Comparison of ENCODE assay signal across 43 mouse cellular contexts in genomic region chr10:99095114-99095513, GRCm38 (mm10). TPM values are rescaled to one million over a fixed set of nuclear protein-coding genes. Genes with fewer than 3 reads are reported as not detected.
DNase-seq lines count a peak whose midpoint lies in the region; ATAC-seq and TF ChIP-seq lines count a peak whose summit lies in the region.
"Had no signal": no experiment of that assay in that cellular context is flagged by ENCODE, and none has a peak within 500 bp of the region (broad histone marks: within the 10 kb centered on the region; RNA-seq: fewer than 3 reads in every experiment).

No protein-coding gene starts in this region.

- peak; percentile 49 for DNase-seq in kidney, postnatal 0 days (ENCODE audit: low spot score)
- DNase-seq in kidney, postnatal 36 days = no peak
- peak; percentile 58 for DNase-seq in MEL (ENCODE audit: low read depth, low spot score)
- peak; percentile 46 for DNase-seq in embryo, embryonic 11 days
- DNase-seq in mesoderm, embryonic 11.5 days (ENCODE audit: low read depth, low spot score) = peak; percentile 47
- DNase-seq in ovary, postnatal 14 days (ENCODE audit: low spot score) = no peak
- DNase-seq in MN1 (ENCODE audit: low spot score) = no peak
- DNase-seq: adrenal gland, adult 2 months; adrenal gland, postnatal 36 days; cerebellum, adult 18-20 months; cerebellum, postnatal 14 days; gastrocnemius, postnatal 25 days; heart, adult 18-20 months; heart, postnatal 10 days; kidney, adult 18-20 months; kidney, postnatal 4 days; liver; lung, adult 2 months; lung, postnatal 14 days; thymus, adult 18-20 months; thymus, postnatal 36 days had no signal

- no peak for TF ChIP-seq CTCF in kidney, postnatal 0 days (IDR thresholded peaks at IDR 0.05; ENCODE audit: low read depth)
- TF ChIP-seq CTCF in MEL (IDR thresholded peaks at IDR 0.05 in 2 of 3, conservative IDR thresholded peaks at IDR 0.05 in 1 of 3; ENCODE audit: control insufficient read depth in 1 of 3, insufficient read depth in 1 of 3, low read depth in 2 of 3, low read length in 3 of 3, poor library complexity in 1 of 3, severe bottlenecking in 1 of 3) = no peak

- no peak for TF ChIP-seq EP300 in MEL (IDR thresholded peaks at IDR 0.05; ENCODE audit: low read depth in 1 of 2, low read length in 2 of 2)

- no peak for TF ChIP-seq RAD21 in MEL (IDR thresholded peaks at IDR 0.05; ENCODE audit: low read depth, low read length)

- H3K9me3 ChIP-seq in kidney, postnatal 0 days (replicated peaks; ENCODE audit: low read length) = no peaks in the 10 kb centered on the region
- no peaks in the 10 kb centered on the region for H3K9me3 ChIP-seq in MEL (replicated peaks; ENCODE audit: insufficient read depth, low read length)
- H3K9me3 ChIP-seq: forebrain, embryonic 13.5 days; heart, embryonic 13.5 days; kidney, embryonic 15.5 days; midbrain, embryonic 13.5 days; neural tube, embryonic 15.5 days had no signal

- WGBS in kidney, postnatal 0 days = 87% methylated on average over 2 of the region's 2 CpGs

- no peaks in the 10 kb centered on the region for H3K4me1 ChIP-seq in kidney, postnatal 0 days (replicated peaks; ENCODE audit: insufficient read depth, low read length)
- no peaks in the 10 kb centered on the region for H3K4me1 ChIP-seq in MEL (ENCODE audit: control insufficient read depth in 1 of 2, insufficient read depth in 2 of 2, low read length in 2 of 2)
- H3K4me1 ChIP-seq: forebrain, embryonic 13.5 days; heart, embryonic 13.5 days; kidney, embryonic 15.5 days; midbrain, embryonic 13.5 days; neural tube, embryonic 15.5 days had no signal

- no peaks in the 10 kb centered on the region for H3K27me3 ChIP-seq in kidney, postnatal 0 days (ENCODE audit: insufficient read depth, low read length)
- no peaks in the 10 kb centered on the region for H3K27me3 ChIP-seq in MEL (ENCODE audit: control insufficient read depth in 1 of 2, insufficient read depth in 2 of 2, low read length in 2 of 2)
- H3K27me3 ChIP-seq: CH12.LX; forebrain, embryonic 13.5 days; heart, embryonic 13.5 days; kidney, embryonic 15.5 days; midbrain, embryonic 13.5 days; neural tube, embryonic 15.5 days had no signal

- TF ChIP-seq POLR2A in MEL (IDR thresholded peaks at IDR 0.05; ENCODE audit: control insufficient read depth in 1 of 2, insufficient read depth in 1 of 2, low read depth in 1 of 2, low read length in 2 of 2, poor library complexity in 1 of 2) = no peak

- H3K36me3 ChIP-seq in kidney, postnatal 0 days (ENCODE audit: insufficient read depth, low read length) = no peaks in the 10 kb centered on the region
- no peaks in the 10 kb centered on the region for H3K36me3 ChIP-seq in MEL (ENCODE audit: control insufficient read depth in 1 of 2, insufficient read depth in 2 of 2, low read length in 2 of 2)
- H3K36me3 ChIP-seq: heart, embryonic 13.5 days; kidney, embryonic 15.5 days; midbrain, embryonic 13.5 days; neural tube, embryonic 15.5 days had no signal

- no peaks in the 10 kb centered on the region for H3K79me2 ChIP-seq in MEL (ENCODE audit: control insufficient read depth, insufficient read depth, low read length, poor library complexity)

- H3K9ac ChIP-seq in kidney, postnatal 0 days (ENCODE audit: low read depth, low read length) = no peak overlapping the region
- no peak overlapping the region for H3K9ac ChIP-seq in MEL (ENCODE audit: control insufficient read depth, low read depth, low read length, poor library complexity, severe bottlenecking)
- H3K9ac ChIP-seq: forebrain, embryonic 13.5 days; heart, embryonic 13.5 days; kidney, embryonic 15.5 days; liver, embryonic 14.5 days; midbrain, embryonic 13.5 days; neural tube, embryonic 15.5 days had no signal

- no peak for ATAC-seq in kidney, postnatal 0 days (replicated peaks; ENCODE audit: low FRiP score, low read depth)
- ATAC-seq: forebrain, embryonic 13.5 days; hindbrain, embryonic 16.5 days; midbrain, embryonic 13.5 days had no signal

- no peak overlapping the region for H3K4me3 ChIP-seq in kidney, postnatal 0 days (replicated peaks; ENCODE audit: low read depth, low read length)
- no peak overlapping the region for H3K4me3 ChIP-seq in MEL (ENCODE audit: control insufficient read depth in 1 of 2, insufficient read depth in 1 of 2, low read depth in 2 of 2, low read length in 2 of 2)
- H3K4me3 ChIP-seq: forebrain, embryonic 13.5 days; heart, embryonic 13.5 days; kidney, embryonic 15.5 days; midbrain, embryonic 13.5 days; neural tube, embryonic 15.5 days had no signal

- H3K27ac ChIP-seq in kidney, postnatal 0 days = no peak overlapping the region
- no peak overlapping the region for H3K27ac ChIP-seq in MEL (ENCODE audit: control insufficient read depth, low read depth, low read length)
- H3K27ac ChIP-seq: forebrain, embryonic 13.5 days; heart, embryonic 13.5 days; kidney, embryonic 15.5 days; liver, embryonic 14.5 days; midbrain, embryonic 13.5 days; neural tube, embryonic 15.5 days; stomach, postnatal 0 days had no signal

- no peak overlapping the region for H3K4me2 ChIP-seq in kidney, postnatal 0 days (ENCODE audit: low read length)
- H3K4me2 ChIP-seq: forebrain, embryonic 13.5 days; heart, embryonic 13.5 days; kidney, embryonic 15.5 days; midbrain, embryonic 13.5 days; neural tube, embryonic 15.5 days had no signal

TF ChIP-seq in MEL, 35 proteins besides CTCF, POLR2A, EP300 and RAD21:
- TF ChIP-seq USF1 (IDR thresholded peaks at IDR 0.05; ENCODE audit: low read depth, low read length) (no peak), SIN3A (IDR thresholded peaks at IDR 0.05; ENCODE audit: low read length) (no peak), KAT2A (conservative IDR thresholded peaks at IDR 0.05; ENCODE audit: low read depth, low read length) (no peak), POLR2AphosphoS2 (IDR thresholded peaks at IDR 0.05; ENCODE audit: low read length) (no peak), HCFC1 (IDR thresholded peaks at IDR 0.05; ENCODE audit: low read depth, low read length) (no peak), MXI1 (IDR thresholded peaks at IDR 0.05; ENCODE audit: low read depth, low read length) (no peak), RCOR1 (IDR thresholded peaks at IDR 0.05; ENCODE audit: low read depth, low read length) (no peak), UBTF (IDR thresholded peaks at IDR 0.05; ENCODE audit: borderline replicate concordance, insufficient read depth, low read depth, low read length) (no peak), TCF12 (IDR thresholded peaks at IDR 0.05; ENCODE audit: low read depth, low read length) (no peak), SMC3 (IDR thresholded peaks at IDR 0.05; ENCODE audit: low read depth, low read length) (no peak), ZC3H11A (IDR thresholded peaks at IDR 0.05; ENCODE audit: low read depth, low read length) (no peak), ZNF384 (IDR thresholded peaks at IDR 0.05; ENCODE audit: low read depth, low read length) (no peak), BHLHE40 (IDR thresholded peaks at IDR 0.05; ENCODE audit: borderline replicate concordance, low read depth, low read length) (no peak), MAFK (IDR thresholded peaks at IDR 0.05; ENCODE audit: borderline replicate concordance, low read depth, low read length) (no peak), USF2 (IDR thresholded peaks at IDR 0.05; ENCODE audit: borderline replicate concordance in 1 of 2, insufficient read depth in 1 of 2, low read depth in 1 of 2, low read length in 2 of 2) (no peak), ELF1 (IDR thresholded peaks at IDR 0.05; ENCODE audit: low read depth, low read length) (no peak), MEF2A (IDR thresholded peaks at IDR 0.05; ENCODE audit: extremely low read depth, insufficient replicate concordance, low read depth, low read length, poor library complexity, severe bottlenecking) (no peak)

RNA-seq across cellular contexts. Expression of gene Poc1b, which starts 11.7 kb away (rescaled TPM):
- 14.0 and 15.8 TPM in 2 replicates for polyA plus RNA-seq in kidney, postnatal 0 days (2015; fragmentation: Nextera tagmentation; extraction: Ambion mirVana)
- 3.3 and 5.5 TPM in 2 replicates for total RNA-seq in MEL (2012; rRNA removed)
- polyA plus RNA-seq in MEL (2012; ENCODE audit: insufficient read depth in 1 of 2, insufficient read length in 2 of 2, low read depth in 1 of 2, low replicate concordance in 2 of 2, missing spikeins in 1 of 2) = 10 to 100 TPM in 1 of 2 experiments, not detected in 1; 15.3 TPM

RNA-seq across cellular contexts. Expression of gene Galnt4, which starts 12.8 kb away (rescaled TPM):
- 9.4 and 9.7 TPM in 2 replicates for polyA plus RNA-seq in kidney, postnatal 0 days (2015; fragmentation: Nextera tagmentation; extraction: Ambion mirVana)
- 1.2 and 1.7 TPM in 2 replicates for total RNA-seq in MEL (2012; rRNA removed)
- 1 to 10 TPM in 1 of 2 experiments, not detected in 1; 1.6 TPM for polyA plus RNA-seq in MEL (2012; ENCODE audit: insufficient read depth in 1 of 2, insufficient read length in 2 of 2, low read depth in 1 of 2, low replicate concordance in 2 of 2, missing spikeins in 1 of 2)

RNA-seq across cellular contexts. Expression of gene Phxr2, which starts 31.0 kb away (rescaled TPM):
- polyA plus RNA-seq in kidney, postnatal 0 days (2015; fragmentation: Nextera tagmentation; extraction: Ambion mirVana) = not detected in 2 replicates
- total RNA-seq in MEL (2012; rRNA removed) = not detected in 2 replicates
- polyA plus RNA-seq in MEL (2012; ENCODE audit: insufficient read depth in 1 of 2, insufficient read length in 2 of 2, low read depth in 1 of 2, low replicate concordance in 2 of 2, missing spikeins in 1 of 2) = not detected
- total RNA-seq: adrenal gland, adult 2 months; adrenal gland, postnatal 36 days; CH12.LX; ES-E14; gastrocnemius, postnatal 25 days; heart, adult 18-20 months; heart, postnatal 10 days; hematopoietic stem cell, adult 5-6 weeks; layer of hippocampus, adult 8-10 months; layer of hippocampus, postnatal 25 days; left cerebral cortex, adult 8-10 months; left cerebral cortex, postnatal 36 days; megakaryocyte, adult 5-6 weeks; monocyte, adult 5-6 weeks had no signal
- polyA plus RNA-seq: adrenal gland, adult 2 months; brain, embryonic 14.5 days; C2C12; cortical plate, adult 2 months; forebrain, embryonic 13.5 days; heart, embryonic 13.5 days; intestine, embryonic 14.5 days; kidney, embryonic 15.5 days; liver, embryonic 14.5 days; lung, adult 2 months; midbrain, embryonic 13.5 days; neural tube, embryonic 15.5 days; spleen, adult 2 months; stomach, postnatal 0 days had no signal

Comparison
In these comparisons a context has a peak if more than half of its experiments do, and no peak if none do; other contexts are left out.
1. DNase-seq: peak in kidney, postnatal 0 days (single experiment), MEL (single experiment), embryo, embryonic 11 days (single experiment) and mesoderm, embryonic 11.5 days (single experiment); none in kidney, postnatal 36 days (0 of 2), ovary, postnatal 14 days (single experiment) and MN1 (single experiment).